Mouse (Mus musculus) urinary bladder, postnatal 4 days (tissue): ENCODE measurements at regions not wholly inside any gene's neighbourhood (a gene's known extent, or its start where the extent isn't known, plus 50 kb on each side); places are given as distances from the start of the nearest gene placed in this dataset.

Experiments used
- DNase-seq, 2 experiments: peaks; one replicate each; pipeline ENCODE4 v3.0.0; 2021 to 2022; ENCODE audit warnings: low spot score in 2 of 2

GRCm38 (mm10) chr8:126160356-126160975, 137.9 kb upstream of the Slc35f3 start:
- DNase-seq, result no peak

DNA sequence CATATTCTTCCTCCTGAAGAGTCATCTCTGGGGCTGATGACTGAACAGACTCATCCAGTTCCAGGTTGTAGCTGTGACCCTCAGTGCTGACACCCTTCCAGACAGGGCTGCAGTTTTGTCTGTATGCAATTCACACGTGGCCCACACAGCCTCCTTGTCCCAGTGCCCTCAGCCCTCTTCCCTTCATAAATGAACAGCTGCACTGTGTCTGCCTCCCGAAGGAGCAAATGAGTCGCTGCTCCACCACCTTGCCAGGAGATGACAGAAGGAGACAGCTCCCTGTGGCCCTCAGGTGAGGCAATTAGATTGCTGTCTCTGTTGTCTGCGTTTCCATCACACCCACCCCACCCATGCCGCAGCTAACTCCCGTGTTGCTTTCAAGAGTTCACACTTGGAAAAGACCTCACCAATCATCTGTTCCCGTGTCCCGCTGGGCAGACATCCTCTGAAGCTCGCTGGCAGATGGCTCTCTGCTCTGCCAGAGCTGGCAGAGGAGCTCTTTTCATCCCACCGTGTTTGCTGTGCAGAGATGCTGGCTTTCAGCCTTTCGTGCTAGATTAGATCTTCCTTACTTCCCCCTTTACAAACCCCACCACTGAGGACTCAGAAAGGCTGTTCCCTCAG, 135.5 kb upstream of the Slc35f3 start:
- no peak for DNase-seq

DNA sequence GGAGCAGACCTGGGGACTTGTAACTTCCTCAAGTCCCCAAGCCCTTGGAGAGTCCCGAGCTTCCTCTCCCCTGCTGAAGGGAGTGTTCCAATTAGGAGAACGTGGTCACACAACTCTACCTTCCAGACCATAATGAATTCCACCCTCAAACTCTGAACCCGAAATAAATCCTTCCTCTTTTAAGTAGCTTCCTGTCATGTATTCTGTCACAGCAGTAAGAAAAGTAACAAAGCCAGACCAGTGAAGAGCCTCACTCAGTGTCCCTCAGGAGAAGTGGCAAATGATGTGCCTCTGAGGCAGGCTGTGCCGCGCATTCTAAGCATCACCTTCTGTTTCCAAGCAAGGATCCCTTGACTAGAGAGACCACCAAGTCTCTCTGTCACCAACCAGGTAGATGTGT, 134.4 kb upstream of the Slc35f3 start:
- DNase-seq, result no peak

- DNase-seq, result no peak
These were observed 132.8 kb upstream of the Slc35f3 start for GRCm38 (mm10) chr8:126165486-126166095.

GRCm38 (mm10) chr8:126166394-126166793, 132.0 kb upstream of the Slc35f3 start:
- DNase-seq, result no peak

DNA sequence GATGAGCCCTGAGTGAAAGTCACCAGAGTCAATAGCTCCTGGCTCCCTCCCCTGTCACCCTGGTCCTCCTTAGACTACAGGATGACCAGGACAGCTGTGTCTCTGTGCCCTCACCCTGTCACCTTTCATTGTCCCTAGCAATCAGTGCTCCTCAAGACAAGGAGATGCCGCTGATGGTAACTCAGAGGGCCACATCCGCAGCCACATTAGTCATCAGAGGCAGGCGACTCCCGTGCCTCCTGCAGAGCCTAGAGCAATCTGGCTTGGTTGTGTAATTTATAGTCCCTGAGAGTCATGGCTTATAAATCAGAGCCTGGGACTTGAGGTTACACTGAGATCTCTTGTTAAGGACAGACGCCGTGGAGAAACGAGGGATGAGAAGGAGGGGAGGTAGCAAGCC, 123.9 kb upstream of the Slc35f3 start:
- no peak for DNase-seq

DNA sequence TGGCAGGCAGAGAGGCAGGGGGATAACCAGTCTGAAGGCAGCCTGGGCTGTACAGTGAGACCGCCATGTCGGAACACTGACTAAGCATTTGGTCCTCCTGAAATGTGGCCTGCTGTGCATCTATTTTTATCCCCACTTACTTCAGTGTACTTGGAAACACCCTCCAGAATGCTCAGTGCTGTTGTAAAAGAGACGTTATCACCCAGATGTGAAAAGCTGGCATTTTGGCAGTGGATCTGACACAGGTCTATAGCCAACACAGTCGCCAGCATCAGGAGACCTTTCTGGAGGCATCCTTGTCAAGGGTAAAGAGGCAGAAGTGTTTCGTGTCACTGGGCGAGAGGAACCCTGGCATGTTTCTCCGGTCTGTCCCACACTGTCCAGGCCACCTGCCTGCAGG, 122.1 kb upstream of the Slc35f3 start:
- no peak for DNase-seq

DNA sequence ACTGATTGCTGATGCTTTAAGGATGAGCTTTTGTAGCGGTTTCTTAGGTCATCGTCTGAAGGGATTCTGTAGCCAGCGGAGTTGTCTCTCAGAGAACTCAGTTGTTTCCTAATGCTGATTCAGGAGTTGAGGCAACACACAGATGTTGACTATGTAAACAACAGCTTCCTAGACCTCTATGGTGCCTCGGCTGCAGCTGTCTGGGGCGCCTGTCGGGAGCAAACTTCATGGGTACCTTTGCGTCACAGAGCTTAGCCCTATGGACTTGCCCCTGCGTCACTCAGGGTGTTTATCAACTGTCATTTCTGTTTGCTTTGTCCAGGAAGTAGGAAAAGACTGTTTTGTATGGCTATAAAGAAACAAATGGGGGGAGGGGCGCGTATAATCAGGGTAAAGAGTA, 120.5 kb upstream of the Slc35f3 start:
- no peak for DNase-seq

- no peak for DNase-seq
These were observed 109.5 kb upstream of the Slc35f3 start for GRCm38 (mm10) chr8:126188741-126189285.

DNA sequence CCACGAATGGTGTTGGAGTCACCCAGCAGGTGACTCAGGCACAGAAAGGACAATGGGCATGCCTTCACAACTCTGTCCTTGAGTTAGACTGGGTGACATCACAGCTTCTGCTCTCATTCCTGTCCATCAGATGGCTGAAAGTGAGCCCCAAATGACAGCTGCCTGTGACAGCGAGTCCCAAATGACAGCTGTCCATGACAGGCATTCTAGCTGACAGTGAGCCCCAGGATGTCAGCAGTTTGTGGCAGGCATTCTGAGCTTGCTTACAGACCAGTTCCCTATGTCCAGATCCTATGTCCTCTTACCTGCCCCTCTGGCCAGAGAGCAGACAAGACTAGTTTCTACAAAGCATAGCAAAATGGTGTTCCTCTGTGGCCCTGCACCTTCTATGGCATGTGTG, 102.7 kb upstream of the Slc35f3 start:
- no peak for DNase-seq

- DNase-seq, result peak in 1 of 2 experiments; percentile 56
These were observed 87.8 kb upstream of the Slc35f3 start for GRCm38 (mm10) chr8:126210561-126210960.

DNA sequence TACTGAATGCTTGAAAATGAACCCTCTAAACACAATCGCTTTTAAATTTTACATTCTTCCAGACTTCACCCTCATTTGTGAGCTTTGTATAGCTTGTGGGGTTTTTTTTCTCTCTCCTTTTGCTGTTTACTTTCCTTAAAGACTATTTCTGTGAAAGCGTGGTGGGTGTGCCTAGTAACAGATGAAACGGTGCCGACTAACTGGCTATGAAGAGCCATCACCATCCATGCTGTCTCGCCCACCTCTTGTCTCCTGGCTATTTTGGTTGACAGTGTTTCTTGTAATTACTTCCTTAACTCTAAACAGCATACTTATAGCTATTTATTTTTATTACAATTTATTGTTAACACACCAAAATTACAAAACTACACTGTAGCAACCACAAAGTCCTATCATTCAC, 85.6 kb upstream of the Slc35f3 start:
- DNase-seq, result no peak

GRCm38 (mm10) chr8:126214571-126214970, 83.8 kb upstream of the Slc35f3 start:
- no peak for DNase-seq

DNA sequence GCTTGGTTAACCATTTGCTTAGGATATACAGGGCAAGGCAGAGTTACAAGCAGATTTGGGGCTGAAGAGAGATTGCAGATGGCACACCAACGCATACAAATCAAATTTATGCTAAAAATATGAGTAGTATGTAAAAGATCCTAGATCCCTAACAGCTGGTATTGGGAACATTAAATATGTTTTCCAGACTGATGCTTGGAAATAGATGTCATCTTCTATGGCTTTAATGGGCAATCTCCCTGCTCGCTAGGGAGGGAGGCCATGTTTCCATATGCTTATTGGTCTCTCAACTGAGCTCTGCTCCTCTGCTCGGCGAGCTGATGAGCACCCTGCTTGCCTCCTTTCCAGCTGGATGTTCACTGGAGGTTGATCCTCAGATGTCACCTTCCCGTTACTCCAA, 82.0 kb upstream of the Slc35f3 start:
- no peak for DNase-seq

- peak in 1 of 2 experiments; percentile 35 for DNase-seq
These were observed 76.7 kb upstream of the Slc35f3 start for GRCm38 (mm10) chr8:126221631-126222030.

GRCm38 (mm10) chr8:126231801-126232200, 66.6 kb upstream of the Slc35f3 start:
- peak in 1 of 2 experiments; percentile 13 for DNase-seq

GRCm38 (mm10) chr8:126232521-126232920, 65.8 kb upstream of the Slc35f3 start:
- no peak for DNase-seq

DNA sequence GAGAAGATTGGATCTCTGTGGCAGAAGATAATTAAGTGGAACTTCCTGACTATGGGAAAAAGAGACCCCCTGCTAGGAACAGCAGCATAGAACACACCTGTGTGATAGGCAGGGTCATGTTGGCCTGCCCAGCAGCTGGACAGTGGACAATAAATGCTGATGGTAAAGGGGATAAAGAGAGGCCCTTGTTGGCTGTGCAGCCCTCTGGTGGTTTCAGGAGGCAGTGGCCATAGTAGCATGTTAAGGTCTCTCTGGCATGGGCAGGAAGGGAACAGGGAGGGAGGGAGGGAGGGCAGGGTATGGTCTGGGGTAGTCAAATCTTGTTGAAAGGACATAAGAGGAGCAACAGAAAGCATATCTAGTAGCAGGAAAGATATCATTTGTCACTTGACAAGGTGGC, 58.7 kb upstream of the Slc35f3 start:
- peak in 1 of 2 experiments; percentile 28 for DNase-seq

- DNase-seq, result peak in 1 of 2 experiments; percentile 44
These were observed 54.0 kb upstream of the Slc35f3 start for GRCm38 (mm10) chr8:126244321-126244720.
